Mouse (Mus musculus) frontal cortex, postnatal 14 days (tissue): ENCODE data around the gene Adcyap1.

Experiments
- DNase-seq, 2 experiments: peaks; one replicate each; pipeline ENCODE4 v3.0.0; 2022; ENCODE audit warnings: low spot score in 2 of 2

The Adcyap1 gene

GRCm38 (mm10) chr17:93198717-93199116, at the start of gene Adcyap1:
Gene Adcyap1 (plus strand): TSS chr17:93199017.
- DNase-seq: no peak

- DNase-seq: peak; percentile 8 to 60
Measured at GRCm38 (mm10) chr17:93158280-93158851, 40.5 kb upstream of the Adcyap1 start.

GRCm38 (mm10) chr17:93169572-93169971, 29.2 kb upstream of the Adcyap1 start:
- DNase-seq: no peak

GRCm38 (mm10) chr17:93196846-93197245, 2.0 kb upstream of the Adcyap1 start:
- DNase-seq: no peak

- no peak for DNase-seq
Measured at GRCm38 (mm10) chr17:93198213-93198612, 604 bp upstream of the Adcyap1 start.

GRCm38 (mm10) chr17:93199218-93199617, 401 bp downstream of the Adcyap1 start:
- peak in 1 of 2 experiments; percentile 14 for DNase-seq

GRCm38 (mm10) chr17:93199747-93200146, 930 bp downstream of the Adcyap1 start:
- DNase-seq: peak in 1 of 2 experiments; percentile 14

GRCm38 (mm10) chr17:93200386-93201264, 1.8 kb downstream of the Adcyap1 start:
- no peak for DNase-seq

GRCm38 (mm10) chr17:93201265-93201925, 2.6 kb downstream of the Adcyap1 start:
- peak in 1 of 2 experiments; percentile 7 for DNase-seq

GRCm38 (mm10) chr17:93202165-93203075, 3.6 kb downstream of the Adcyap1 start:
- peak in 1 of 2 experiments; percentile 16 for DNase-seq

- peak in 1 of 2 experiments; percentile 15 for DNase-seq
Measured at GRCm38 (mm10) chr17:93203076-93204031, 4.5 kb downstream of the Adcyap1 start.

- no peak for DNase-seq
Measured at GRCm38 (mm10) chr17:93217785-93218184, 19.0 kb downstream of the Adcyap1 start.

- DNase-seq: no peak
Measured at GRCm38 (mm10) chr17:93218640-93219039, 19.8 kb downstream of the Adcyap1 start.

GRCm38 (mm10) chr17:93237355-93237754, 38.5 kb downstream of the Adcyap1 start:
- DNase-seq: no peak
